Mouse (Mus musculus): ENCODE measurements around the gene Grik5.

The Grik5 gene

DNA sequence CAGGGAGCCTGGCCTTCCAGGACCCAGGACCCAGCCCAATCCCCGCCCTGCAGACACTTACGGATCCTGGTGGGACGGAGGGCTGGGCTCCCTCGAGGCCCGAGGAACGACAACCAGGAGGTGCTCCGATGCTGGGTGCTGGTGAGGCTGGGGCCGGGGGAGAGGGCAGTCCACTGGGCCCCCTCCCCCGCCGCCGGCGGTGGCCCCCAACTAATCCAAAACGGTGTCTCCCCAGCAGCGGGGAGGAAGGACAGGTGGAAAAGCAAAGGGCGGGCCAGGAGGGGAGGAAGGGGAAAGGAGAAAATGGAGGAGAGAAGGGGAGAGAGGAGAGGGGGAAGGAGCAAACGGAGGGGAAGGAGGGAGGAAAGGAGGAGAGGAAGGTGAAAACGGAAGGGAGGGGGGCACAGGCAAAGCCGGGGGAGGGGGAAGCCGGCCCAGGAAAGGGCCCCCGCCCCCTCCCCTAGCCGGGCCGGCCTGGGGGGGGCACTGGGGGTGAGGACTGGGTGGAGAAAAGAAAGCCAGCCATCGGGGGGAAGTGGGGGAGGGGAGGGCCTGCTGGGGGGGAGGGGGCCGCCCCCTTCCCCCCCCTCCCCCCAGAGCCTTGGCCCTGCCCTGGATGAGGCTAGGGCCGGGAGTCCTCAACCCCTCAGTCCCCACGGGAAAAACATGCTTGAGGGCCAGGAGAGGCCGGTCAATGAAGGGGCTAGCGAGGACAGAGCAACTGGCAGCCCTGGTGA is at the start of gene Grik5, which contains the start of gene Zfp574:
Gene Grik5, minus strand, starts transcription at position 368 of the 737 bp plus-strand sequence.
Gene Zfp574, plus strand, starts transcription at position 589 of the 737 bp plus-strand sequence.
- WGBS, result 2% methylated on average over 26 of the region's 28 CpGs

DNA sequence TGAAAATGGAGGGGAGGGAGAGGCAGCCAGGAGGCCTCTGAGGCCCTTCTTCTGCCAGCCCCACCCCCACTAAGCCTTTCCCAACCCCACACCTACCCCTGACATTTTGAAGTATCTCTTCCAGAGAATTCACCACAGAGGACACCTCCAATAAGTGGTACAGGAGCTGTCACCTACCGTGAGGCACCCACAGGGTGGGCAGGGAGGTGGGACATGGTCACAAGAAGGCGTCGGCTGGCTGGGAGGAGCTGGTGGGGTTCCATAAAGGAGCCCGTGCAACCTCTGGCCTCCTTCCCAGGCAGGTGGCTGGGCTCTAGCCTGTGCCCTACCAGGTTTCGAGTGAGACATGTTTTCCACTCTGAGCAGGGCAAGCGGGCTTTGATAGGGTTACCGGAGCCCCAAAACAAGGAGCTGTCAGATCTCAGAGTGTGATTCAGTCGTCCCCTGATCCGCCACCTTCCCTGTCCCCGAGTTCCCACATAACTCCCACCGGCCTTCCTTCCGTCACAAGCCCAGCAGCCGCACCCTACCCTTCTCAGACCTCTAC is 49.2 kb upstream of the Grik5 start:
- 64% methylated on average over 13 of the region's 13 CpGs for WGBS

DNA sequence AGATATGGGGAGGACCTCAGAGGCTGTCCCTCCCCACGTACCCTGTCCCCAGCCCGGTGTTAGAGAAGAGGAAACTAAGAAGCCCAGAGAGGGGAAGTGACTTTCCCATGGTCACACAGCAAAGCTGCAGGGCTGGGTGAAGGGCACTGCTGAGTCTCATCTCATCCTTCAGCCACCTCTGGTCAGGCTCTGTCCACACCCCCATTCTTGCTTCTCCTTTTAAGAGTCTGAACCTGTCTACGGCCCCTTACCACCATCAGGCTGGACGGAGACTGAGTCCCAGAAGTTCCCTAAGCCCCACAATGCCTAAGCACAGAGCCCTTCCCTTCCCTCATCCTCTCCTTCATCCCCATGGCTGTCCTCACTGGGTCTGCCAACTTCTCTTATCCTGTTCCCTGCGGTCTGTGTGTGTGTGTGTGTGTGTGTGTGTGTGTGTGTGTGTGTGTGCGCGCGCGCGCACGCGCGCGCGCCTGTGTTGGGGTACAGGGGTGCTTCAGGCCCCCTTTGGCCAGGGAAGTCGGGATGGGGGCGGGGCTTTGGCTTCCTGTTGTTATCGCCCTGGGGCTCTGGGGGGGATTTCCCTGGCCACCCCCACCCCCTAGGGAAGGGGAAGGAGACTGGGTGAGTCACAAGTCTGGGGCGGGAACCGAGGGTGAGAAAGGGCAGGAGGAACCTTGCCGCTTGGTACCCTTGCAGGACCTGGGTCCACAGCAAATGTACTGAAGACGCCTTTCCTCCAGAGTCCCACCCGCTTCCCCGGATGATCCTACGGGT is 48.1 kb upstream of the Grik5 start:
- WGBS, result 83% methylated on average over 16 of the region's 25 CpGs

DNA sequence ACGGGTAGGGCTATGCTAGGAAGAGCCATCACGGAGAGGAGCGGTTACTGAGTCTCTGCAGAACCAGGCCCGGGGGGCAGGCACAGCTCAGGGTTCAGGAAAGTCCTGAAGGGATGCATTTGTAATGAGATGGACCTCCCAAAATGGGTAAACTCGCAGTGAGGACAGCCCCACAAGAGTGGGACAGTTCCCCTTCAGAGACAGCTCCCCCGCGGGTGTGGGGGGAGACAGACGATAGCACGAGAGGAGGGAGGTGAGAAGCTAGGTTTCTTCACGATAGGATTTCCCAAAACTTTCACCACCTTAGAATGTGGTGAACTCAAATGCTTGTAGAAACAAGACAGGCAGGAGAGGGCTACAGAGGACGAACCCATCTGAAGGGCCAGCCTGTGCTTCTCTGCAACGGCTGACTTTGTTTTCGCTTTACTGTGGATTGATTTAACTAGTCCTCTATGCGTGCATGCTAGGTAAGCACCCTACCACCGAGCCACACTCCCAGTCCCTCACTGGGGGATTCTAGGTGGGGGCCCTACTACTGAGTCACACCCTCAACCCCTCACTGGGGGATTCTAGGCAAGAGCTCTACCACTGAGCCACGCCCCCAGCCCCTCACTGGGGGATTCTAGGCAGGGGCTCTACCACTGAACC is 40.9 kb upstream of the Grik5 start:
- 87% methylated on average over 16 of the region's 16 CpGs for WGBS

DNA sequence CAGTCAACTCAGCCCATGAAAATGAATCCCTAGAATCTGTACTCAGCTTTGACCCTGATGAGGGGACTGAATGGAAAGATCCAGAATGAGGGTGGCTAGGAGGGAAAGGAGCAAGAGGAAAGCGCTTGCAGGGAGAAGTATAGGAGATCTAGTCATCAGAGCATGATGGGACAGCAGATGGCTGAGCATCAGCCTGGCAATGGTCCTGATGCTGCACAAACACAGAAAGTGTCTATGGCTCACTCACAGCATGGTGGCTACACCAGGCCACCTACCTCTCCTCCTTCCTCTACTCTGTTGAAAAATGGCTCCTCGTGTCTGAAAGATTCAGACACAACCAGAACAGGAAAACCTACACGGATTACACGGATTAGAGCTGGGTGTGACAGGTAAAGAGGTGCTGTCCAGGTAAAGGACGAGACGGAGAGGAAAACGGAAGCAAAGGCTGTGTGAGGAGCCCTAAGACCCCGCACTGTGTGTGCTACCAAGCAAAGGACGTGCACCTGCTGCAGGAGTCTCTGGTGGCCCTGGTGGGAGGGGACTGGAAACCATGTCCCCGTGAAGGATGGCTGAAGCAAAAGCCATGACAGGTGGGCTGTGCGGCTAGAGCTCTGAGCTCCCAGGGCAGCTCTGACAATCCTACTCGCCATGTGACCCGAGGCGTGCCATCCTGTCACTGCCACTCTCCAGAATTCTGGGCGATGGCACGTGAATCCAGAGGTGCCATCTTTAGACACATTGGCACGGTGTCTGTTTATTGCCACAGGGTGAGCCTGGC is 40.2 kb upstream of the Grik5 start:
- 79% methylated on average over 17 of the region's 17 CpGs for WGBS

DNA sequence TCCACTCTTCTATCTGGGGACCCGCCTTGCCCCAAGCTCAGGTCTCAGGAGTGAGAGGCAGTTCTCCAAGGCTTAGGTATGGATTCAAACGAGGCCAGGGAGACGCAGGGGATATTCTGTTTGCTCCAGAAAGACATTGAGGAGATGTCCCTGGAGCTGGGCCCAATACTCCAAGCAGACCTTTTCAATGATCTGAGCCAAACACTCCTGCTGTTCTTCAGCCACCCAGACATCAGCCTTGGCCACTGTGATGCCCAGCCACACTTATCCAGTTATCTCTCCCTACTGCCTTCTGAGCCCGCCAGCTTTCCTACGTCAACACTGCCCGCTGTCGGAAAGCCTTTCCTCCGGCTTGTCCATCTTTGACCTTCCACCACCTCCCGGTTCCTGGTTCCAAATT is 38.2 kb upstream of the Grik5 start:
- 91% methylated on average over 9 of the region's 9 CpGs for WGBS

DNA sequence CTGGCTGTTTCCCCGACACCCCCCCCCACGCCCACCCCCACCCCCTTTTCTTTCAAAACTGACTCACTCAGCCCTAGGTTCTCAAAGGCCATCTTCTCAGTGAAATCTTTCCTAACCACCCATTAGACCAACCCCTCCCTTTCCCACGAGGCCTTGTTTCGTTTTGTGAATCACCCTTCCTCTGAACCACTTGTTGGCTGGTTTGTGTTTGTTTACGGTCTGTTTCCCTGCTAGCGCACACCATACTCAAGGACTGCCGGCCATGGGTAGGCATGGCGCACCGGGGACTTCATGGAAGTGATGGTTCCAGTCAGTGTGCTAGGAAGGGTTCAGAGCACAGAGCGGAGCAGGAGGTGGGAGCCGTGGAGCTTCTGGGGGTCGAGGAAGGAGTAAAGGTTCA is 37.2 kb upstream of the Grik5 start:
- 81% methylated on average over 12 of the region's 12 CpGs for WGBS

DNA sequence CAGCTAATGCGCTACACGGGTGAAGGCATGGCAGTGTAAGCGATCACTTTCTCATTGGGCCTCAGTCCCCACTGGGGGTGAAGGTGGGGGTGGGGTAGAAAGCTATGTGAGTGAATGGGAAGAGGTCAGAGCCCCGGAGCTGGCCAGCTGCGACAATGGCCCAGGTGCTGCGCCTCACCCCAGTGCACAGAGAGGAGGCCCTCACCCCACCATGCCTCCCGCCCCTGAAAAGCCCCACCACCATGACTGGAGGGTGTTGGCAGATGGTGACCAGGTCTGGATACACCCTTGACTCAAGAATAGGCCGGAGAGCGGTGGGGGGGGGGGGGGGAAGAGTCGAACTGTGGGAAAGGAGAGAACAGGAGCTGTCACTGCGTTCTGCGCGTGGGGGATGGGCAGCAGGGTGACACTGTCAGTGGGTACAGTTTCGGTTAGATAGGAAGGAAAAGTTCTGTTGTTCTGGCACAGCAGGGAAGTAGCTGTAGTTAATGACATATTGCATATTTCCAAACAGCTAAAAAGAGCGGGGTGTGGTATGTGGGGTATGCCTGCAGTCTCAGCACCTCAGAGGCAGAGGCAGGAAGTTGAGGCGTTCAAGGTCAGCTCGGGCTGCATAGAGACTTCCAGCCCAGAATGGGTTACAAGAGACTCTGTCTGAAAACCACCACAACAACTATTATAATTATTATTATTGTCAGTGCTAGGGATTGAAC is 34.8 kb upstream of the Grik5 start:
- WGBS, result 61% methylated on average over 16 of the region's 17 CpGs

DNA sequence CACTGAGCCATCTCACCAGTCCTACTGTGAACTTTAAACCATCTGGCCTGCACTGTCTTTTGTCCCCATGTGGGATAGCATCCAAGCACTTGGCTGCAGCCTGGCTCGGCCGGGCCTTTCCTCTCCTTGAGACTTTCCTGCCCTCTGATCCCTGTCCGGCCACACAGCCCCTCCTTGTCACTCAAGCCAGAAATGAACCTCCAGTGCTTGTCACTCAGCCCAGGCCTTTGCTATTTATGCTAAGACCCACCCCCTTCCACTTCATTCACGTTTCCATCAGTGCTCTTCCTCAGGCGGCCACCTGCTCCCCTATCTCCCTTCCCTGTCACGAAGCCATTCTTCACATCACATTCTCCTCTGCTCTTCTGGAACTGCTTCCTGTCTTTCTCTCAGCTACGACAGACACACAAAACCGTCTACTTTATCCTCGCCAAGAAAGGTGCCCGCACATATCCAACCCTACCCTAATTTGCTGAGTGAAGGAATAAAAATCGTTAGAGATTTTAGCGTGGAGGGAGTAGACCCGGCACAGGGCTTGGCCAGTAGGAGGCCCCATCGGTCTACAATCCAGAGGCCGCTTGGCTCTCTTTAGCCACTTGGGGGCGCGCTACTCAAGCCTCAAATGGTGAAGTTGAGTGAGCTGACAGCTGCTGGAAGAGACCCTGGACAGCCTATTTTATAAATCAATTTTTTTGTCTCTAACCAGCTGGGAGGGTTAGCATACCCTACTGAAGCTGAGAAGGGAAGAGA is 33.4 kb upstream of the Grik5 start:
- 14% methylated on average over 17 of the region's 17 CpGs for WGBS

DNA sequence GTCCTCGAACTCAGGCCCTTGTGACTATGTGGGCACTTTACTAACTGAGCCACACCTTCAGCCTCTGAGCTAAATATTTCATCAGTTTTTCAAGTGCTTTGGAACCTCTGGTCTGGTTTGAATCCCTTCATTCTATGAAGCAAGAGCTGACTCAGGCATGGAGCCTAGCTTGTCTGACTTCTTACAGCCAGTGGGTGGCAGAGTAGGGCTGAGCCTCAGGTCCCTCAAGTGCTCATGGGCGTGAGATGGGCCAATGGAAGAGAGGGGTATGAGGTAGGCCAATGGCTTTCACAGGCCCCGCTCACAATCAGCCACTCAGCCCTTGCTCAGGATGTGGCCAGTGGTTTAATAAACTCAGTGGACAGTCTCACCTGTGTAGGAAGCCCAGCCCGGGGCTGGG is 27.4 kb upstream of the Grik5 start:
- WGBS, result 56% methylated on average over 4 of the region's 4 CpGs

DNA sequence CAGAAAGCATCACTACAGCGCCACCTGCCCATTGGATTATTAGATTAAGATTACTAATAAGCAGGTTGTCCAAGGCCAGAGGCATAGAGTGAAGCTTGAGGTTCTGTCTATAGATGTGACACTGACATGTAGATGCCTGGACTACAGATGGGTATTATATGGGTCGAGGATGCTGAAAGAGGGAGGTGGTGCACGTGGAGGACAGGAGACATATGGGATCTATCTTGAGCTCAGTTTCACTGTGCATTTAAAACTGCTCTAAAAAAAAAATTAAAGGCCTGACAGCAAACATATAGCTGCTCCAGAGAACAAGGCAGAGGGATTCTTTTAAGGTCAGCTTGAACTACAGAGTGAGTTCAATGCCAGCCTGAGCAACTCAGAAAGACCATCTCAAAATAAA is 26.0 kb upstream of the Grik5 start:
- 66% methylated on average over 3 of the region's 3 CpGs for WGBS

DNA sequence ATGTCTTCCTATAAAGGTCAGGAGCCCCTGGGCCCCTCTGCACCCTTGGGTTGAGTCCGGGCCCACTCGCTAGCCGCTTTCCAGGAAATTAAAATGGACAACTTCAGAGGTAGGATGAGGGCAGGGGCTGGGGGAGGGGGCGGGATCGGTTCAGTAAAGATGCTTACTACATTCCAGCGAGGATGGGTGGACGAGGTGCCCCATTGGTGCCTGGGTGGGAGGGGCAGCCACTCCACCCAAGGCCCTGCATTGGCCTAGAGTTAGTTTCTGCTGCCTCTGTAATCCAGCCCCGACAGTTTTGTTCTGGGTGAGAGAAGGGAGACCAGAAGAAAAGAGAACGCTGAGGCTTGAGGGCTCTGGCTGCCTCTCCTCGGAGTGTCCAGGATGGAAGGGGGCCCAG is 17.7 kb upstream of the Grik5 start:
- WGBS, result 65% methylated on average over 10 of the region's 10 CpGs

DNA sequence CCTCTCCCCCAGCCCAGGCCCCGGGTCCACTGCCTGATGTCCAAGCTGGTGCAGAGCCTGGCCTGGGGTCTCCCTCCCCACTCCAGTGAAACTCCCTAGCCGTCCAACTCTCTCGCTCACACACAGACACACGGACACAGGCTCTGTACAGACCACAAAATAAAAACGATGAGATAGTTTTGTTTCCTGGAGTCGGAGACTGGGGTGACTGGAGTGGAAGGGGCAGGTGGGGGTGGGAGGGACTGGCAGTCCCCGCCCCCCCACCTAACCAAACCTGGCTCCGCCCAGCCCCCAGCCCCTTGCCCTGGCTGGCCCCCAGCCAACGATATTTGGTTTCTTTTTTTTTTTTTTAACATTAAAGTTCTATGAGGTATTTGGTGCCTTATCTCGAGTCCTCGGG is 16.8 kb upstream of the Grik5 start:
- 43% methylated on average over 11 of the region's 11 CpGs for WGBS

DNA sequence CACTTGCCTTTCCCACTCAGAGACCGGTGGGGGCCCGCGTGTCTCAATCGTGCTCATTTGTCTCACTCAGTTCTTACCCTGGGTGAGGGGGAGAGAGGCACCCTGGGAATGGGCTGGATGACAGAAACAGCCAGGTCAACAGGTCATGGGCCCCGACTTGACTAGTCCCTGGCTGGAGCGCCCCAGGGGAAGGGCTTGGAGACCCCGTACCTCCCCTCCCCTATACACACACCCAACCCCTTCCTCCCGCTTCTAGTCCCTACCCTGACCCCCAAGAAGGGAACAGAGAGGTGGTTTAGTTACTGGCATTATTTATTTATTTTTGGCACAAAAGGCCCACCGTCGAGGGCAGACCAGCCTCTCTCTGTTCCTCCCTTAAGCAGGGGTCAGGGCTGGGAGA is 16.4 kb upstream of the Grik5 start:
- 35% methylated on average over 10 of the region's 10 CpGs for WGBS

DNA sequence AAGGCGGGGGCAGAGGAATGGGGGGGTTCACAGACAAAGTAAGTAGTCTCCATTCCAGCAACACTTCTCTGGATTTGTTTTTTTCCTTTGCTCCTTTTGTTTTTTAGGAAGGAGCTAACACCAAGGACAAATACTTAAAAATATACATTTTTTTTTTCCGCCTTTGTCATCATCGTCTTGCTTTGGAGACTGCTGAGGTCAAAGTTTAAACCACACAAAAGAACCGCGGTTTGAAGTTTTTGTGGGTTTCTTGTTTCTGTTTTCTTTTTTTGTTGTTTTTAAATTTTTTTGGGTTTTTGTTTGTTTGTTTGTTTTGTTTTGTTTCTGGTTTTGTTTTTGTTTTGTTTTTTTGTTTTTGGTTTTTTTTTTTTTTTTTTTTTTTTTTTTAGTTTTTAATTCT is 15.8 kb upstream of the Grik5 start:
- WGBS, result 69% methylated on average over 5 of the region's 5 CpGs

DNA sequence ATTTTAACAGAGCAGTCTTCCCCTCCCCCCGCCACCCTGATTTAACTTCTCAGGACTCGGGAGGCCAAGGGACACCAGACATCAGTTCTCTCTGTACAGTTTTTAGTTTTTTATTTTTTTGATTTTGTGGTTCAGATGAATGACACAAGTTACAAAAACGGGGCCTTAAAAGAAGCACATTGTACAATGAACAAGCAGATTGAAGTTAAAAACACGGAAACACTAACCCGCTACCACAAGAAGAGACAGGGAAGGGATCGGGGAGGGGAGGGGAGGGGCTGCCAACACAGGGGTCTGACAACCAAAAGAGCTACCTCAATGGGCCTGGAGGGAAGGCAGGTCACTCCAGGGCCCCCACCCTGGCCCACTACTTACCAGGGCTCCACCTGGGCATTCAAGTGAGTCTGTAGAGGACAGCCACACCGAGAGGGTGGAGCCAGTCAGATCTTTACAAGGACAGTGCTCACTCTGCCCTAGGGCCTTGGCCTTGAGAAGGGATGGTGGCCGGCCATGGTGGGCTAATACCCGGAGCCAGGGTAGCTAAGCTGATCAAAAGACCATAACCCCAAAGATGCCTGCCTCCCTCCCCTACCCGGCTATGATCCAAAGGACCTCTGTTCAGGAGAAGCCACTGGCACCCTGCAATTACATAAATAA is 15.2 kb upstream of the Grik5 start:
- 70% methylated on average over 10 of the region's 10 CpGs for WGBS

DNA sequence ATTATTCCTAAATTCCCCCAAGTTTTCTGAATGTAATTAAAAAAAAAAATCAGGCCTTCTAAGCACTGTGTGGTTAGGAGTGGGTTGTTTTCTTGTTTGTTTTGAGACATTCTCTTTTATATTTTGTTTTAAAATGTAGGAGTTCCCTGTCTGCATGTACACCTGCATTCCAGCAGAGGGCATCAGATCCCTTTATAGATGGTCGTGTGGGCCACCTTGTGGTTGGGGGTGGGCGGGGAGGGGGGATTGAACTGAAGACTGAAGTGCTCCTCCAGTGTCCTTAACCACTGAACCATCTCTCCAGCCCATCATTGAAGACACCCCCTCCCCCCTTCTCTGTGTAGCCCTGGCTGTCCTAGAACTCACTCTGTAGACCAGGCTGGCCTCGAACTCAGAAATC is 14.5 kb upstream of the Grik5 start:
- 54% methylated on average over 3 of the region's 3 CpGs for whole genome bisulfite sequencing

DNA sequence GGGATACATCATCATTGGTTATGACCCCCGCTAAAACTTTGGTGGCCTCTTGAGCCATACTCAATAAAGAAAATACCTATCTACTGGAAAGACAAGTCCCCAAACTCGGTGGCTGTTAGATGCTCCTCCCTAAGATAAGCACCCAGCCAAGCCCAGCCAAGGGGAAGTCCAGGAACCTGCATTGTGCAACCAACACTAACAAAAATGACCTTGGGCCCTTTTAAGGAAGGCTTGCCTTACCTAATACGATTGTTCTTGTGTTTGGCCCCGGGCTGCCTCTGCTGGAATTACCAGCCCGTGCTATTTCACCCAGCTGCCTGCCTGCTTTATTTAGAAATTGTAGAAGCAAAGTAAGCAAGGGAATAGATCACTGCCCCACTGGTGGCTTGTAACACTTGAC is 12.5 kb upstream of the Grik5 start:
- WGBS, result 57% methylated on average over 5 of the region's 5 CpGs

DNA sequence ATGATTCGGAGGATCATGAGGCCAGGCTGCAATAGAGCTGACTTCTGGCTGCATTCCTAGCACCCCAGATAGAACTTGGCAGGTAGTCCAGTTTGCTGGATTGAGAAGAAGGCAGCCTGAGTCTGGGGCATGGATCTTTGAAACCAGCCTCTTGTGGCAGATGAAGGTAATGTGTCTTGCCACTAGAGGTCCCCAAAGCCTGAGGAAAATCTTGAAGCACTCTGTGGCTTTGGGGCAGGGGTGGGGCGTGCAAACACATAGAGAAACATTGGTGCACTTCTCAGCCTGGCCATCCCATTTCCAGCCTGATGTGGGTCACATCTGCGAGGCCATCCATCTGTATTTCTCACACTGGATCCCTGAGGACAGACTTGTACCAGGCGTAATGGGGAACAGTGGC is 10.4 kb upstream of the Grik5 start:
- WGBS, result 66% methylated on average over 4 of the region's 4 CpGs

DNA sequence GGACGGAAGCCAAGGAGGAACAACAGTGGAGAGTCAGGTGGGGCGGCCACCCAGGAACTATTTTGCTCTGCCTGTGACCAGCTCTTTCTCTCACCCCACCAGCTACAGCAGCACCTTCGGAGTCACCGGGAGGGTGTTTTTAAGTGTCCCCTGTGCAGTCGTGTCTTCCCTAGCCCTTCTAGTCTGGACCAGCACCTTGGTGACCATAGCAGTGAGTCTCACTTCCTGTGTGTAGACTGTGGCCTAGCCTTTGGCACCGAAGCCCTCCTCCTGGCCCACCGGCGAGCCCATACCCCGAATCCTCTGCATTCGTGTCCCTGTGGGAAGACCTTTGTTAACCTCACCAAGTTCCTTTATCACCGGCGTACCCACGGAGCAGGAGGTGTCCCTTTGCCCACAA is 8.3 kb upstream of the Grik5 start:
- WGBS, result 91% methylated on average over 13 of the region's 13 CpGs

All from cerebral cortex, adult 2 months (tissue).